Mouse (Mus musculus) liver, postnatal 0 days (tissue): ENCODE measurements around the gene Hacd2. TPM values are rescaled to one million over a fixed set of nuclear protein-coding genes. Genes with fewer than 3 reads are reported as not detected.

Experiments used
- ATAC-seq: fragments of 200-750 bp; cut with Nextera tagmentation; 2 replicates; pipeline ENCODE4 v1.8.0; 2017; ENCODE audit warnings: mild to moderate bottlenecking, moderate library complexity
- DNase-seq: peaks from one replicate; pipeline ENCODE4 v3.0.0-alpha.2; 2016
- H3K27ac ChIP-seq: fragments of 300-500 bp; sonication (generic); 2 replicates; pipeline ENCODE4 v1.5.1; 2014; ENCODE audit warnings: antibody characterized with exemption, moderate library complexity, mild to moderate bottlenecking, low read depth
- H3K27me3 ChIP-seq: fragments of 300-500 bp; sonication (generic); 2 replicates; pipeline ENCODE4 v1.6.1; 2014; ENCODE audit warnings: low read length, control low read depth, mixed read lengths; ENCODE audit not compliant: insufficient read depth
- H3K36me3 ChIP-seq: fragments of 300-500 bp; sonication (generic); replicated peaks from 2 replicates; pipeline ENCODE4 v1.6.1; 2014; ENCODE audit warnings: mild to moderate bottlenecking, control low read depth, low read length, moderate library complexity, mixed read lengths; ENCODE audit not compliant: insufficient read depth
- H3K4me1 ChIP-seq: fragments of 300-500 bp; sonication (generic); 2 replicates; pipeline ENCODE4 v1.6.1; 2014; ENCODE audit warnings: antibody characterized with exemption, mild to moderate bottlenecking, control low read depth; ENCODE audit not compliant: insufficient read depth
- H3K4me2 ChIP-seq: fragments of 300-500 bp; sonication (generic); 2 replicates; pipeline ENCODE4 v1.6.1; 2014; ENCODE audit warnings: low read depth, mild to moderate bottlenecking, low read length, moderate library complexity, mixed read lengths
- H3K4me3 ChIP-seq: fragments of 300-500 bp; sonication (generic); 2 replicates; pipeline ENCODE4 v1.5.1; 2014; ENCODE audit warnings: low read depth, low read length
- H3K9ac ChIP-seq: fragments of 300-500 bp; sonication (generic); replicated peaks from 2 replicates; pipeline ENCODE4 v1.6.1; 2014; ENCODE audit warnings: mild to moderate bottlenecking, moderate library complexity
- H3K9me3 ChIP-seq: fragments of 300-500 bp; sonication (generic); 2 replicates; pipeline ENCODE4 v1.6.1; 2016; ENCODE audit warnings: mild to moderate bottlenecking, control low read depth, low read length, mixed read lengths
- CTCF ChIP-seq: sonication (generic); IDR thresholded peaks from 2 replicates; pipeline ENCODE4 v1.5.1; 2016; ENCODE audit warnings: antibody characterized with exemption, low read depth
- EP300 ChIP-seq: IDR thresholded peaks from 2 replicates; pipeline ENCODE4 v1.6.1; 2016; ENCODE audit warnings: antibody characterized with exemption, low read depth, mild to moderate bottlenecking
- WGBS: fragments of 180-500 bp; shearing (Covaris S2); extraction: QIAGEN DNeasy Blood & Tissue Kit; methylation state at CpG from one replicate; pipeline ENCODE4 v1.1.7; 2014; ENCODE audit not compliant: insufficient replicate concordance; 5-methylcytosine and 5-hydroxymethylcytosine counted together
- polyA plus RNA-seq: library from polyadenylated mRNA; unstranded; fragments of >200 nt; fragmentation: Nextera tagmentation; extraction: Ambion mirVana; gene quantifications from 2 replicates; pipeline ENCODE4 v1.2.1, GENCODE M21; 2015

Hacd2 gene
- polyA plus RNA-seq, 1 experiment from 2014 or later = 154 TPM

GRCm38 (mm10) chr16:35000923-35001560, 21.2 kb upstream of the Hacd2 start:
- ATAC-seq = no peak
- WGBS = 43% methylated on average over 10 of the region's 10 CpGs
- Histone ChIP-seq H3K9ac (no peak overlapping the region), H3K27ac (no peak overlapping the region), H3K27me3 (no peaks in the 10 kb centered on the region), H3K4me2 (no peak overlapping the region), H3K36me3 (no peaks in the 10 kb centered on the region), H3K4me3 (no peak overlapping the region), H3K4me1 (peaks cover 6% of the 10 kb centered on the region; the same call in 1 of the 2 replicates), H3K9me3 (no peaks in the 10 kb centered on the region)
- DNase-seq = no peak
- no peak for TF ChIP-seq EP300
- no peak for TF ChIP-seq CTCF

- H3K27ac ChIP-seq = no peak overlapping the region
- no peak overlapping the region for H3K4me3 ChIP-seq
- no peaks in the 10 kb centered on the region for H3K9me3 ChIP-seq
- TF ChIP-seq EP300 (no peak), CTCF (no peak)
- H3K4me1 ChIP-seq = 0 out of 2 replicates have a peak, but pooled peaks cover 4% of the 10 kb centered on the region
- peak; percentile 38; the same call in 1 of the 2 replicates for ATAC-seq
- H3K36me3 ChIP-seq = no peaks in the 10 kb centered on the region
- no peak overlapping the region for H3K9ac ChIP-seq
- H3K27me3 ChIP-seq = no peaks in the 10 kb centered on the region
- WGBS = 55% methylated on average over 5 of the region's 5 CpGs
- peak overlapping the region; percentile 13; the same call in 1 of the 2 replicates for H3K4me2 ChIP-seq
- DNase-seq = no peak
Observed at GRCm38 (mm10) chr16:35004356-35004755, 17.9 kb upstream of the Hacd2 start.

GRCm38 (mm10) chr16:35004756-35005155, 17.5 kb upstream of the Hacd2 start:
- Histone ChIP-seq H3K9ac (no peak overlapping the region), H3K4me2 (0 out of 2 replicates have a peak overlapping the region, but pooled peaks have one; percentile 13), H3K36me3 (no peaks in the 10 kb centered on the region), H3K4me1 (0 out of 2 replicates have a peak, but pooled peaks cover 4% of the 10 kb centered on the region), H3K9me3 (no peaks in the 10 kb centered on the region), H3K27me3 (no peaks in the 10 kb centered on the region), H3K4me3 (no peak overlapping the region), H3K27ac (no peak overlapping the region)
- 52% methylated on average over 2 of the region's 2 CpGs for WGBS
- ATAC-seq (no peak), DNase-seq (no peak)
- TF ChIP-seq CTCF = no peak
- no peak for TF ChIP-seq EP300

GRCm38 (mm10) chr16:35006251-35006650, 16.0 kb upstream of the Hacd2 start:
- ATAC-seq (no peak), DNase-seq (no peak)
- Histone ChIP-seq H3K4me1 (0 out of 2 replicates have a peak, but pooled peaks cover 4% of the 10 kb centered on the region), H3K27me3 (no peaks in the 10 kb centered on the region), H3K4me3 (no peak overlapping the region), H3K27ac (no peak overlapping the region), H3K4me2 (no peak overlapping the region), H3K36me3 (no peaks in the 10 kb centered on the region), H3K9me3 (no peaks in the 10 kb centered on the region), H3K9ac (no peak overlapping the region)
- WGBS = 80% methylated on average over 5 of the region's 5 CpGs
- no peak for TF ChIP-seq CTCF
- TF ChIP-seq EP300 = no peak

GRCm38 (mm10) chr16:35007361-35007760, 14.9 kb upstream of the Hacd2 start:
- no peak for TF ChIP-seq EP300
- no peak for TF ChIP-seq CTCF
- Histone ChIP-seq H3K27ac (no peak overlapping the region), H3K9me3 (no peaks in the 10 kb centered on the region), H3K4me2 (no peak overlapping the region), H3K9ac (no peak overlapping the region), H3K4me3 (no peak overlapping the region), H3K36me3 (no peaks in the 10 kb centered on the region), H3K27me3 (no peaks in the 10 kb centered on the region), H3K4me1 (0 out of 2 replicates have a peak, but pooled peaks cover 4% of the 10 kb centered on the region)
- DNase-seq (no peak), ATAC-seq (no peak)
- WGBS = 77% methylated on average over 1 of the region's 1 CpGs

GRCm38 (mm10) chr16:35008447-35008846, 13.8 kb upstream of the Hacd2 start:
- Histone ChIP-seq H3K9ac (no peak overlapping the region), H3K27ac (no peak overlapping the region), H3K4me1 (0 out of 2 replicates have a peak, but pooled peaks cover 4% of the 10 kb centered on the region), H3K9me3 (no peaks in the 10 kb centered on the region), H3K36me3 (no peaks in the 10 kb centered on the region), H3K4me2 (no peak overlapping the region), H3K4me3 (no peak overlapping the region), H3K27me3 (no peaks in the 10 kb centered on the region)
- DNase-seq (no peak), ATAC-seq (no peak)
- TF ChIP-seq CTCF (no peak), EP300 (no peak)
